Mouse (Mus musculus) bone marrow macrophage, adult 2 months (primary cell): Measurements from ENCODE around the gene Ube2g2.

Experiments
- CTCF ChIP-seq: IDR thresholded peaks from 2 replicates; pipeline ENCODE4 v1.5.1; 2012; ENCODE audit warnings: low read depth, mild to moderate bottlenecking, low read length, moderate library complexity
- POLR2A ChIP-seq: IDR thresholded peaks from 2 replicates; pipeline ENCODE4 v1.6.1; 2012; ENCODE audit warnings: mild to moderate bottlenecking, low read depth, low read length, borderline replicate concordance

- TF ChIP-seq CTCF (no peak), POLR2A (no peak)
Observed at GRCm38 (mm10) chr10:77589749-77590148, 32.3 kb upstream of the Ube2g2 start.
